Mouse (Mus musculus) MEL (cell line): Measurements from ENCODE around the gene Angptl1. TPM values are rescaled to one million over a fixed set of nuclear protein-coding genes. Genes with fewer than 3 reads are reported as not detected.

Experiments
- DNase-seq: peaks from one replicate; pipeline ENCODE4 v3.0.0; 2011; ENCODE audit warnings: low read depth, low spot score
- H3K27ac ChIP-seq: 2 replicates; pipeline ENCODE4 v1.5.1; 2012; ENCODE audit warnings: low read depth, mild to moderate bottlenecking, control low read depth, low read length, moderate library complexity; ENCODE audit not compliant: control insufficient read depth
- H3K27me3 ChIP-seq, 2 experiments: fragments of 150-350 bp in 1 of 2; sonication (generic) in 1 of 2; 2 replicates each; pipeline ENCODE4 v1.6.1; 2012; ENCODE audit warnings: low read length in 2 of 2, mild to moderate bottlenecking in 2 of 2, improper control_type of control experiment in 1 of 2, moderate library complexity in 1 of 2; ENCODE audit not compliant: insufficient read depth in 2 of 2, control insufficient read depth in 1 of 2
- H3K36me3 ChIP-seq, 2 experiments: 2 replicates each; pipeline ENCODE4 v1.6.1; 2012 to 2014; ENCODE audit warnings: low read length in 2 of 2, improper control_type of control experiment in 1 of 2, inconsistent platforms in 1 of 2, mild to moderate bottlenecking in 1 of 2; ENCODE audit not compliant: insufficient read depth in 2 of 2, control insufficient read depth in 1 of 2
- H3K4me1 ChIP-seq, 2 experiments: fragments of 150-350 bp in 1 of 2; sonication (generic) in 1 of 2; 2 replicates each; pipeline ENCODE4 v1.6.1; 2012; ENCODE audit warnings: low read length in 2 of 2, improper control_type of control experiment in 1 of 2, mild to moderate bottlenecking in 1 of 2; ENCODE audit not compliant: insufficient read depth in 2 of 2, control insufficient read depth in 1 of 2
- H3K4me3 ChIP-seq, 2 experiments: fragments of 150-350 bp in 1 of 2; sonication (generic) in 1 of 2; 2 replicates each; pipeline ENCODE4 v1.5.1; 2012; ENCODE audit warnings: low read depth in 2 of 2, low read length in 2 of 2, mild to moderate bottlenecking in 2 of 2, moderate library complexity in 2 of 2, control low read depth in 1 of 2, improper control_type of control experiment in 1 of 2; ENCODE audit not compliant: control insufficient read depth in 1 of 2, insufficient read depth in 1 of 2
- H3K79me2 ChIP-seq: 2 replicates; pipeline ENCODE4 v1.6.1; 2012; ENCODE audit warnings: mild to moderate bottlenecking, low read length, moderate library complexity; ENCODE audit not compliant: control insufficient read depth, poor library complexity, insufficient read depth
- H3K9ac ChIP-seq: 2 replicates; pipeline ENCODE4 v1.6.1; 2012; ENCODE audit warnings: low read depth, mild to moderate bottlenecking, control low read depth, low read length, moderate library complexity; ENCODE audit not compliant: control insufficient read depth, poor library complexity, severe bottlenecking
- H3K9me3 ChIP-seq: fragments of 150-350 bp; sonication (generic); replicated peaks from 2 replicates; pipeline ENCODE4 v1.6.1; 2012; ENCODE audit warnings: mild to moderate bottlenecking, low read length, improper control_type of control experiment, moderate library complexity; ENCODE audit not compliant: insufficient read depth
- CHD2 ChIP-seq: IDR thresholded peaks from 2 replicates; pipeline ENCODE4 v1.6.1; 2011; ENCODE audit warnings: low read length, improper control_type of control experiment
- CTCF ChIP-seq, 3 experiments: IDR thresholded peaks in 2 of 3; conservative IDR thresholded peaks in 1 of 3; 2 replicates each; pipeline ENCODE4 v1.5.1; 2011 to 2012; ENCODE audit warnings: low read length in 3 of 3, low read depth in 2 of 3, mild to moderate bottlenecking in 2 of 3, improper control_type of control experiment in 1 of 3, inconsistent platforms in 1 of 3, mixed read lengths in 1 of 3, moderate library complexity in 1 of 3; ENCODE audit not compliant: control insufficient read depth in 1 of 3, insufficient read depth in 1 of 3, poor library complexity in 1 of 3, severe bottlenecking in 1 of 3
- ELF1 ChIP-seq: IDR thresholded peaks from 2 replicates; pipeline ENCODE4 v1.6.1; 2014; ENCODE audit warnings: low read depth, mild to moderate bottlenecking, inconsistent platforms, low read length, improper control_type of control experiment, moderate library complexity
- EP300 ChIP-seq, 2 experiments: IDR thresholded peaks; 2 replicates each; pipeline ENCODE4 v1.6.1; 2011; ENCODE audit warnings: improper control_type of control experiment in 2 of 2, low read length in 2 of 2, low read depth in 1 of 2, mild to moderate bottlenecking in 1 of 2
- GABPA ChIP-seq: IDR thresholded peaks from 2 replicates; pipeline ENCODE4 v1.6.1; 2012; ENCODE audit warnings: low read depth, mild to moderate bottlenecking, inconsistent platforms, low read length, improper control_type of control experiment, moderate library complexity
- GATA1 ChIP-seq: IDR thresholded peaks from 2 replicates; pipeline ENCODE4 v1.6.1; 2011; ENCODE audit warnings: low read depth, low read length, improper control_type of control experiment
- KAT2A ChIP-seq: conservative IDR thresholded peaks from 2 replicates; pipeline ENCODE4 v1.6.1; 2012; ENCODE audit warnings: low read depth, low read length, improper control_type of control experiment, inconsistent platforms
- MAFK ChIP-seq: IDR thresholded peaks from 2 replicates; pipeline ENCODE4 v1.6.1; 2011; ENCODE audit warnings: low read depth, mild to moderate bottlenecking, low read length, improper control_type of control experiment, borderline replicate concordance
- MAX ChIP-seq: IDR thresholded peaks from 2 replicates; pipeline ENCODE4 v1.6.1; 2011; ENCODE audit warnings: low read length, improper control_type of control experiment
- MAZ ChIP-seq: IDR thresholded peaks from 2 replicates; pipeline ENCODE4 v1.6.1; 2012; ENCODE audit warnings: low read depth, mild to moderate bottlenecking, inconsistent platforms, low read length, improper control_type of control experiment
- NRF1 ChIP-seq: IDR thresholded peaks from 2 replicates; pipeline ENCODE4 v1.6.1; 2014; ENCODE audit warnings: low read depth, mild to moderate bottlenecking, inconsistent platforms, low read length, improper control_type of control experiment, moderate library complexity; ENCODE audit not compliant: poor library complexity, insufficient read depth, severe bottlenecking
- POLR2AphosphoS2 ChIP-seq: IDR thresholded peaks from 2 replicates; pipeline ENCODE4 v1.6.1; 2011; ENCODE audit warnings: low read length, improper control_type of control experiment
- RAD21 ChIP-seq: IDR thresholded peaks from 2 replicates; pipeline ENCODE4 v1.6.1; 2011; ENCODE audit warnings: mild to moderate bottlenecking, low read depth, low read length, improper control_type of control experiment
- TCF12 ChIP-seq: IDR thresholded peaks from 2 replicates; pipeline ENCODE4 v1.6.1; 2014; ENCODE audit warnings: low read depth, mild to moderate bottlenecking, inconsistent platforms, low read length, improper control_type of control experiment, moderate library complexity
- UBTF ChIP-seq: IDR thresholded peaks from 2 replicates; pipeline ENCODE4 v1.6.1; 2012; ENCODE audit warnings: low read depth, mild to moderate bottlenecking, inconsistent platforms, low read length, improper control_type of control experiment, moderate library complexity, borderline replicate concordance; ENCODE audit not compliant: insufficient read depth
- USF2 ChIP-seq, 2 experiments: IDR thresholded peaks; 2 replicates each; pipeline ENCODE4 v1.6.1; 2011 to 2012; ENCODE audit warnings: improper control_type of control experiment in 2 of 2, low read length in 2 of 2, borderline replicate concordance in 1 of 2, inconsistent platforms in 1 of 2, low read depth in 1 of 2, mild to moderate bottlenecking in 1 of 2; ENCODE audit not compliant: insufficient read depth in 1 of 2
- ZMIZ1 ChIP-seq: IDR thresholded peaks from 2 replicates; pipeline ENCODE4 v1.6.1; 2012; ENCODE audit warnings: low read depth, mild to moderate bottlenecking, inconsistent platforms, low read length, improper control_type of control experiment, moderate library complexity
- polyA plus RNA-seq, 2 experiments: library from polyadenylated mRNA; stranded (reverse) in 1 of 2; unstranded in 1 of 2; fragments of >175 nt in 1 of 2; fragments of >200 nt in 1 of 2; gene quantifications; 2 replicates each; pipeline versions ENCODE4 v1.2.1 to v1.2.4; 2012; ENCODE audit warnings: low replicate concordance in 2 of 2, low read depth in 1 of 2; ENCODE audit not compliant: insufficient read length in 2 of 2, insufficient read depth in 1 of 2, missing spikeins in 1 of 2
- total RNA-seq: library from RNA; depleted of rRNA; stranded (reverse); fragments of 300-350 nt; gene quantifications from 2 replicates; pipeline ENCODE4 v1.2.3, GENCODE M21; 2012; rRNA removed

Gene Angptl1
- total RNA-seq (not detected in 2 replicates), polyA plus RNA-seq (under 1 TPM in 1 of 2 experiments, not detected in 1; 0.07 TPM)

DNA sequence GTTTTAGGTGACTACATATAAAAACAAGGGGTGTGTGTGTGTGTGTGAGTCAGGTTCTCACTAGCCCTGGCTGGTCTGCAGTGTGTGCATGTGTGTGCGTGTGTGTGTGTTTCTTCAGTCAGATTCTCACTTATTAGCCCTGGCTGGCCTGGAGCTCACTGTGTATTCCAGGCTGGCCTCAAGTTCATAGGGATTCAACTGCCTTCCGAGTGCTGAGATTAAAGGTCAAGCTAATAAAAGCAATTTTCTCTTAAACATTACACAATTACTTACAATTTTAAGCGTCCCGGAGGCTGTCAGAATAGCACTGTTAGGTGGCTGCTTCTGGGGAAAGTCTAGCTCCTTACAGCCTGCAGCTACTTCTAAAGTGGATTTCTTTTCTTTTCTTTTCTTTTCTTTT lies at the start of gene Angptl1:
Gene Angptl1 (plus strand): TSS at position 386 of the 400 bp plus-strand sequence.
- Histone ChIP-seq H3K27ac (no peak within 1 kb of the TSS), H3K36me3 (peaks cover 0 to 5% of the 10 kb centered on the region in 2 experiments; a peak in 2 of 4 replicates), H3K79me2 (no peaks in the 10 kb centered on the region), H3K27me3 (no peaks in the 10 kb centered on the region), H3K9me3 (no peaks in the 10 kb centered on the region)
- DNase-seq: no peak
- TF ChIP-seq USF2 (IDR thresholded peaks at IDR 0.05; ENCODE audit: borderline replicate concordance in 1 of 2, insufficient read depth in 1 of 2, low read depth in 1 of 2, low read length in 2 of 2) (no peak), EP300 (IDR thresholded peaks at IDR 0.05; ENCODE audit: low read depth in 1 of 2, low read length in 2 of 2) (no peak), MAFK (no peak), UBTF (no peak), ELF1 (no peak), RAD21 (no peak), ZMIZ1 (no peak)
- TF ChIP-seq, all 39 proteins: peak for 0
- Histone ChIP-seq H3K9ac (no peak within 1 kb of the TSS), H3K4me3 (no peak within 1 kb of the TSS), H3K4me1 (peaks cover 6 to 7% of the 10 kb centered on the region in 2 experiments)

DNA sequence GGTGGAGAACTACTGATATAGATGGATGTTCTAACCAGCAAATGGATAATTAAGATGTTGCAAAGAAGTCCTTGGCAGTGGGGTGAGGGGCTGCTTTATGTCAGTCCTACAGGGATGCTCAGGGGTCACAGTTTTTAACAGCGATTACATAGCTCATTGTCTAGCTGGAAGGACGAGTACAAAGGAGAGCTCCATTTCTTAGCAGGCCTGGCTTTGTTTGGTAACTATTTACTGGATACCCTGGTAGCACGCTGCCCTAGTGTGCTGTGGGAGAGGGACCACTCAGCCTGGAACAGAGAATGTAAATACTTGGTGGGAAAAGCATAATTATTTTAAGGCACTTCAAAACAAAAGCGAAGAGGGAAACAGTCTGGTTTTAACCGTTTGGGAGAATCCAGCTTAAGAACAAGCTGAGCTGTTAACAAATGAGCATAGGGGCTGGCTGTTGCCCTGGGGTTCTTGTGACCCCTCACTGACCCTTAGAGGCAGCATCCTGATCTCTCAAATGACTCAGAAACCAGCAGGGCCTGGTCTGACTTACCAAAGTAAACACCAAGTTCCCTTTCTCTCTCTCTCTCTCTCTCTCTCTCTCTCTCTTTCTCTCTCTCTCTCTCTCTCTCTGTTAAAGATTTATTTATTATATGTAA lies 48.4 kb upstream of the Angptl1 start:
- H3K9me3 ChIP-seq: no peaks in the 10 kb centered on the region
- TF ChIP-seq GABPA: no peak
- no peak for TF ChIP-seq TCF12
- TF ChIP-seq GATA1: no peak
- TF ChIP-seq POLR2AphosphoS2: no peak
- no peak for TF ChIP-seq MAZ
- TF ChIP-seq KAT2A: no peak
- no peak for TF ChIP-seq CTCF (IDR thresholded peaks at IDR 0.05 in 2 of 3, conservative IDR thresholded peaks at IDR 0.05 in 1 of 3; ENCODE audit: control insufficient read depth in 1 of 3, insufficient read depth in 1 of 3, low read depth in 2 of 3, low read length in 3 of 3, poor library complexity in 1 of 3, severe bottlenecking in 1 of 3)
- TF ChIP-seq NRF1: no peak
- no peak for TF ChIP-seq MAX
- TF ChIP-seq CHD2: no peak
- no peak for TF ChIP-seq UBTF

More for the DNA sequence above, 48.4 kb upstream of the Angptl1 start:
- peaks cover 0 to 4% of the 10 kb centered on the region in 2 experiments; a peak in 2 of 4 replicates for H3K4me1 ChIP-seq
- H3K79me2 ChIP-seq: no peaks in the 10 kb centered on the region
- H3K4me3 ChIP-seq: no peak overlapping the region
- H3K36me3 ChIP-seq: no peaks in the 10 kb centered on the region; a peak in 1 of 4 replicates
- H3K9ac ChIP-seq: no peak overlapping the region
- DNase-seq: no peak
- H3K27me3 ChIP-seq: no peaks in the 10 kb centered on the region
- H3K27ac ChIP-seq: no peak overlapping the region
